Mouse (Mus musculus) monocyte, adult 2 months (primary cell): ENCODE data around the gene Dapk3.
A peak's percentile ranks its signal among the peaks of the same experiment; 100 is the strongest.
"Not testable (repeated sequence)": the region's sequence is repeated elsewhere in the genome, so short reads cannot be mapped to it uniquely, and the experiment has no call there.

ENCODE experiments used
- DNase-seq, 2 experiments: peaks; one replicate each; pipeline ENCODE4 v3.0.0; 2022; ENCODE audit warnings: low spot score in 2 of 2, low read depth in 1 of 2

Dapk3 gene

DNA sequence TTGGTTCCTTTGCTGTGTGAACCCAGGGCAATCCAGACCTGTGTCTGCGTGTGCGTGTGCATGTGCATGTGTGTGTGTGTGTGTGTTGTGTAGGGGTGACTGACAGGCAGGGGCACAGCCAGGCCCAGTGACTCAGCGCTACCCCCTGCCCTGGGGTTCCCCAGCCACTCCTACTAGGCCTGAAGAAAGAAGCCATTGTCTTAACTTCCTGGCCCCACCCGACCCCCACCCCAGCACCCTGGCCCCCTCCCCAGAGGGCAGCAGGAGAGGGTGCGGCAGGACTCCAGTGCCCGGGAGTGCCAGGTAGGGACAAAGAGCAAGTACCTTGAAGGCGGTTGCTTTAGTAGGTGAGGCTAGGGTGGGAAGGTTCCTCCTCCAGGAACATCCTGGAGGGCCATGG is 37.0 kb upstream of the Dapk3 start:
- no peak for DNase-seq

DNA sequence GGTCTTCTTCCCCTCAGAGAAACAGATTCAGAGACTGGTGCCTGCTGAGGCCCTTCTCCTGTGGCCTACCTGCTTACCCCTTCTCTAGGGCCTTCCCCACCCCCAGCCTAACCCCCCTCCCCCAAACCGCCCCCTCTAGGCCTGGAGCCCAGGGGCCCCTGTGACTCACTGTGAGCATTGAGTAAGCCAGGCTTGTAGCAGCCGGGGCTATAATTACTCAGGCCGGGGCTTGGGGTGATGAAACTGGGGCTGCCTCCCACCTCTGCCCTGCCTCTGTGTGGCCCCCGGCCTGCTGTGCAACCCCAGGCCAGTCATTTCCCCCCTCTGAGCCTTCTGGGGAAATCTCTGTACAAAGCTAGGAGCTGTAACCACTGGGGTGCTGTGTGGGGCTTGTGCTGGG is 36.5 kb upstream of the Dapk3 start:
- DNase-seq = no peak

DNA sequence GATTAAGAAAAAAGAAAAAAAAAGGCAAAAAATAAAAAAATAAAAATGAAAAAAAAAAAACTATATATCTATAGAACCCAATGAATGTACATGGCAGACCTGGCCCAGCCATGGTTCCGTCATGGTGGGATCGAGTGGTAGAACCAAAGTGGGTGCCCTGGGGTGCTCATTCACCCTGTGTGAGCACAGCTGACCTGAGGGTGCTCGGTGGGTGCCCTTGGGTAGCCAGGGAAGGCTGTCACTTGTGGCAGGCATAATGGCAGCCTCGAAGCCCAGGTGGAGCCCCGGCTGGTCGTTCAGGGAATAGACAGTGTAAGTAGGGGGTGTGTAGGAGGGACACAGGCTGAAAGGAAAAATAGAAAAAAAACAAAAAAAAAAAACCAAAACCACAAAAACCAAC is 31.5 kb upstream of the Dapk3 start:
- no peak for DNase-seq

DNA sequence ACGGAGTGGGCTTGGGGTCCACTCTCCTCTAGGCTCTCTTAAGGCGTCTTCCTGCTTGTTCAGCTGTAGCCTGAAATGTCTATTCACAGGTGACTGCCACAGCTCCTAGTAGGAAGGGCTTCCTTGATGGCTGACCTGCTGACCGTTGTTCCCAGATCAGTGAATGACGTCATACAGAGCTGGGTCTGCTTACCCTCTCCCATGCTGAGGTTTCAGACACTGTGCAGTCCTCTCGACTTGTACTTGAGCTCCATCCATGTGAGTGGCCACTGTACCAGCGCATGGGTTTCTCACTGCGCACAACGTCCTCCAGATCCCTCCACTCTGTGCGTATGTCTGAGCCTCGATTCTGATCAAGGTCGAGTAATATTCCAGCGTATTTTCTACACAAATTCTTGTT is 30.2 kb upstream of the Dapk3 start:
- no peak for DNase-seq

DNA sequence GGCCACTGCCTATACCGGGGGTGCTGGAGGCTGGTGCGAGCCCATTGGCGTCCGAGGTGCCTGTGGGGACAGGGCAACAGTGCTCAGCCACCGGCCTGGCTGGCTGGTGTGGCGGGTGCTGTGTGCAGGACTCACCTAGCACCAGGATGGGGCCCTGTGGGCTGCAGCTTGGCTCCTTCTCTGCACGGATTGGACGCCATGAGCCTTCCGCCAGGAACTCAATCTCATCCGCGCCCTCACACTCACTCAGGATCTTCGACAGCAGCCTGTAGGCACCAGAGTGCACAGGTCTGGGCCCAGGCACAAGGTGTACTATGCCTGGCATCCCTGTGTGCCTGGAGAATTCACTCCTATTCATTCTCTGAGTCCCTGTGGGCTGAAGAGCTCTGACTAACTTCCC is 28.5 kb upstream of the Dapk3 start:
- DNase-seq = no peak

DNA sequence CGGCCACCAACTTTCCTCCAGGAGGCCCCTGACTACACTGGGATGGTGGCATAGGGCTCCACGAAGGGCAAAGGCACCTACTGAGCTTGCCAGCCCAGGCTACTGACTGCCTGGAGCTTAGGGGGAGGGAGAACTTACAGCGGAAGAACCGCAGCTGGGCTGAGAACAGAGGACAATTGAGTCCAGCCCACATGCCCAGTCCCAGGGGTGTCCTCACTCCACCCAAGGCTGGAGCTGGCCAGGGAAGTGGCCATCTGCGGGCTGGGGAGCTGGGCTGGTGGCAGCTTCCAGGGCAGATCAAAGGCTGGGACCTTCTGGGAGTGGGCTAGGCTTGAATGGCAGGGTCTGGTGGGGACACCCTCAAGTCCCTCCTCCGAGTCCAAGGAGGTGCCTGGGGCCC is 28.1 kb upstream of the Dapk3 start:
- no peak for DNase-seq

DNA sequence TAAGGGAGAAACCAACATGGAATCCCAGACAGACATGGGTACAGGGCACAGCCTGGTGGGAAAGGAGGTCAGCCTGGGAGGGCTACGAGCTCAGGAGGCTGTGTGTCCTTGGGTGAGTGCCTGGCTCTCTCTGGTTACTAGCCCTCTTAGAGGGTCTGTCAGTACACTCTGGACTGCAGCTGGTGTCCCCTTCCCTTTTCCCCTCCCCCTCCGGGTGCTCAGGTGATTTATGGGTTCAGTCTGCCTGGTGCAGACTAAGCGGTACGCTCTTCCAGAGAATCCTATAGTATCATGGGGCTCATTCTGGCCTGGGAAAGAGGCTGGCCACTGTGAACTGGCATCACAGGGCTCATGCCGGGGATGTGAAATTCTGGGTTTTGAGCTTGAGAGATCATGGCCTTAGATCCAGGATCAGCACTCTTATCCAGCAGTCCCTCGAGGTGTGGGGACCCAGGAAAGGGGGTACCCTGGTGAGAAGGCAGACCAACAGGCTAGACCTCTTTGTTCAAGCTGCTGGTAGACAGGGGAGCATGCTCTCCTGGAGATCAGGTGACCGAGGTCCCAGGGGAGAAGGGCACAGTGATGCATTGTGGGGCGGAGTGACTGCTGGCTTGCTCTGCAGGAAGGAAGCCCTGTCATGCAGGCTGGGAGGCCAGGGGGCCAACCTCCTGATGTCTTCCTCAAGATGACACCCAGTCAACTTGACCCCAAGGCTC is 21.0 kb upstream of the Dapk3 start:
- no peak for DNase-seq

DNA sequence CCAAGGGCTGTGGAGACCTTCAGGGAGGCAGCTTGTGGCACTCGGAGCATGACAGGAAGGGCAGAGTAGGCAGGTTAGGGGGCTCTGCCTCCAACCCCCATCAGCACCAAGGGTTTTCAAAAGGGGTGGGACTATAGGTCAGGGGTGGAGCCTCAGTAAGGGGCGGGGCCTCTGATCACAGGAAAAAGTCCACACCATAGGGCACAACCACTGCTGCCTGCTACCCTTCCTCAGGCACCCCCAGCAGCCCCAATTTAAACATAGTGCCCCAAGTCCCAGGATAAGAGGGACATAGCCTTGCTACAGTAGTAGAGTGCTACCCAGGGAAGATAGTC is 20.5 kb upstream of the Dapk3 start:
- DNase-seq = no peak

DNA sequence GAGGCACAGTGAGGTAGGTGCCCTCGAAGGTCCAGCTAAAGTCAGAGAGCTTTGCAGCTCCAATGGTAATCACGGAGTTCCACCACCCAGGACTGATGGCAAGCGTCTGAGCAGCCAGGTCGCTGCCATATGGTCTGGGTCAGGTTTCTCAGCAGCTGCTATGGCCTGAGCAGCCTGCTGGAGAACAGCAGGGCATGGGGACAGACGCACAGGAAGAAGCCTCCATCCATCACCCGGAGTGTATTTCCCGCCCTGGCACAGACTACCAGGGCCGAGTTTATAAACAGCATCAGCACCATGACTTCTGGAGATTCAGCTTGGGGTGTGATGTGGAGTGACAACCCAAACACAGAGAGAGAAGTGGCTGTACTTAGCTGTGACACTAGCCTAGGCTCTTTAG is 17.7 kb upstream of the Dapk3 start:
- DNase-seq = no peak

DNA sequence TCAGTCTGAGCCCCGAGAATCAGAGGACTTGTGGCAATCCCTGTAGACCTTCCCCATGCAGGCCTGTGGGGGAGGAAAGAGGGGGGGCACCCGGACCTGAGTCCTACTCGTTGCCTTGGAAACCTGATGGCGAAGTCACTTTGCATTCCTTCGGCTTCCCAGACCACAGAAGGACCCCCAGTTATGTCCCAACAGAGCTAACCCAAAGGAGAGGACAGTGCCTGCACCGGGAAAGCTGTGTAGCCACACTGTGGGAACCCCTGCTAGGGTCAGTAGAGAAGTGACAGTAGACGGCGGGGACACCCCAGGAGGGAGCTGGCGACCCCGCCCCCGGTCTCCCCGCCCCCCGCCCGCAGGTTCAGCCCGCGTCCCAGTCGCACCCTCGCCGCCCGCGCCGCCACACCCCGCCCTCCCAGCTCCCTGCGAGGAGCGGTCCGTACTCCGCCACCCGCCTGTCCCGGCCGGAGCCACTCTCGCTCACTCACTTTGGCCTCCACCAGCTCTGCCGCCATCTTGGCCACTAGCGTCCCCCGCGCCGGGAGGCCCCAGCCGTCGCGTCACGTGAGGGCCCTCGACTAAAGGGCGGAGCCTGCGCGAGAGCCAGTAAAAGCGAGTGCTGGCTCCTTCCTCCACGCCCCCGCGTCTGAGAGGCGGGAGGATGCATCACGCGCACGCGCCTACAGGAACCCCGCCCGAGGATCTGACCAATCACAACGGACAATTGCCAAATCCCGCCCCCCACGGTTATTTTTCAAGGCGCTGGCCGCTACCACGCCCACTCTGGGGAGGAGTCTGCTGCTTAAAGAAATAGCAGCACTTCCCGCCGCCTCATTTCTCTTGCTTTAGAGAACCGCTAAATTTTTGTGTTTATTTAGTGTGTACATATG is 15.4 kb upstream of the Dapk3 start, which contains the start of gene Pias4:
TSS of gene Pias4 (minus strand) at position 724 of the 887 bp plus-strand sequence.
- peak; percentile 100 for DNase-seq

DNA sequence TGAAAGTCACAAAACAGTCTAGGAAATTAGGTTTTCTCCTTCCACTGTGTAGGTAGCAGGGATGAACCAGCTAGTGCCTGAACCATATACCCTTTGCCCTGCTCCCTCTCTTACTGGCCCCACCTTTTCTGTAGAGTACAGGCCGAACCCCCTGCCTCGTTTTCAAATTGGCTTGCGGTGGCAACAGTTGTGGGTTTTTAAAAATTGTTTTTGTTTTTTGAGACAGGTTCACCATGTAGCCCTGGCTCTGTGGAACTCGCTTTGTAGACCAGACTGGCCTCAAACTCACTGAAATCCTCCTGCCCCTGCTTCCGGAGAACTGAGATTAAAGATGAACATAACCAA is 14.7 kb upstream of the Dapk3 start:
- DNase-seq = no peak

DNA sequence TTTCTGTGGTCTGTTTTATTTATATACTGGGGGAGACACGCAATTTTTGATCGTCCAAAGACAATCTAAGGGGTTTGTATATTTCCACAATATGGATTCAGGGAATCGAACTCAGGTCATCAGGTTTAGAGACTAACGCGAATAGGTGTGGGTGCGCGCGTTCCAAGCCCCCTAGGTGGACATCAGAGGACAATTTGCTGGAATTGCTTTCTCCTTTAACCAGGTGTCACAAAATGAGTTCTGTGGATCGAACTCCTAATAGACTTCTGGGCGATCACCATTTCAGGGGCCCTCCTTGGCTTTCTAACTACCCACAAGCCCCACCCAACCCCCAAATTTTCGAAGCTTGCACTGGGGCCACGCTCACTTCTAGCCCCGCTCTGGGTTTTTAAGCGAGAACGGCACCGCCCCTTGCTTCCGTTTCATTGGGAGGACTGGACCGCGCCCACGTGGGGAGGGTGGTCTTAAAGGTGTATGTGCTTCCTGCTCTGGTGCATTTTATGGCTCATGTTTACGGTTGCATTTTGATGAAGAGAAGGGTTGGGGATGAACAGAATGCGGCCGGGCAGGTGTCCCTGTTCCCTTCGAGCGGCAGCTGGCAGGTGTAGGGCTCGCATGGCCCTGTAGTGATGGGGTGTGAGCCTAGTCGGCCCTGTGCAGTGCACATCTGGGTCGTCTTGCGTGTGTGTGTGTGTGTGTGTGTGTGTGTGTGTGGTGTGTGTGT is 14.1 kb upstream of the Dapk3 start:
- DNase-seq = no peak

DNA sequence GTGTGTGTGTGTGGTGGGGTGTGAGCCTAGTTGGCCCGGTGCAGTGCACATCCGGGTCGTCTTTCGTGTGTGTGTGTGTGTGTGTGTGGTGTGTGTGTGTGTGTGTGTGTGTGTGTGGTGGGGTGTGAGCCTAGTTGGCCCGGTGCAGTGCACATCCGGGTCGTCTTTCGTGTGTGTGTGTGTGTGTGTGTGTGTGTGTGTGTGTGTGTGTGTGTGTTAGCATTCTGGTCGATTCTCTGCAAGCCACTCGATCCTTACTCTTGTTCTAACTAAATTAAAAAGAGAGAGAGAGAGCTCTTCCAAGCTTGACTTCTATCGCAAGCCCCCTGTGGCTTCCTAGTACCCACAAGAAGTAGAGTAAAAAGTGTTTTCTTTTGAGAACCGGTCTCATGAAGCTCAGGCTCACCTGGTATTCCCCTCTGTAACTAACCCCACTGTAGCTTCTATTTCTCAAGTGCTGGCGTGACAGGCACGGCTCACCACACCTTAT is 13.3 kb upstream of the Dapk3 start:
- DNase-seq = not testable (repeated sequence)

DNA sequence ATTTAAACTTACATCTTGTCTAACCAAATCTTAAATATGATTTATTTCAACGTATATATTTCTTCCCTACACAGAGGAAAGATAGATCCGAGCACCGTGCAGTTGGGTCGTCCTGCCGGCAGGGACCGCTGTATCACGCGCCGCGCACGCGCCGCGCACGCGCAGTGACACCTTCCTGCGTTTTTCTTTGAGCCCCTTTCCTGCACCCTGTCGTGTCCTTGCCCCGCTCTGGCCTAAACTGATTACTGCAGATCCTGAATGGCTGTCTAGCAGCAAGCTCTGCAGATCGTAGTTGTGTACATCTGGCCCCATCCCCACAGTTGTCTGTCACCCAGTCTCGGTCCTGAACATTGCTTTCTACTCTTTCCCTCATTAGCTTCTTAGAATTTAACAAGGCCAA is 9.7 kb upstream of the Dapk3 start:
- peak in 1 of 2 experiments; percentile 67 for DNase-seq

DNA sequence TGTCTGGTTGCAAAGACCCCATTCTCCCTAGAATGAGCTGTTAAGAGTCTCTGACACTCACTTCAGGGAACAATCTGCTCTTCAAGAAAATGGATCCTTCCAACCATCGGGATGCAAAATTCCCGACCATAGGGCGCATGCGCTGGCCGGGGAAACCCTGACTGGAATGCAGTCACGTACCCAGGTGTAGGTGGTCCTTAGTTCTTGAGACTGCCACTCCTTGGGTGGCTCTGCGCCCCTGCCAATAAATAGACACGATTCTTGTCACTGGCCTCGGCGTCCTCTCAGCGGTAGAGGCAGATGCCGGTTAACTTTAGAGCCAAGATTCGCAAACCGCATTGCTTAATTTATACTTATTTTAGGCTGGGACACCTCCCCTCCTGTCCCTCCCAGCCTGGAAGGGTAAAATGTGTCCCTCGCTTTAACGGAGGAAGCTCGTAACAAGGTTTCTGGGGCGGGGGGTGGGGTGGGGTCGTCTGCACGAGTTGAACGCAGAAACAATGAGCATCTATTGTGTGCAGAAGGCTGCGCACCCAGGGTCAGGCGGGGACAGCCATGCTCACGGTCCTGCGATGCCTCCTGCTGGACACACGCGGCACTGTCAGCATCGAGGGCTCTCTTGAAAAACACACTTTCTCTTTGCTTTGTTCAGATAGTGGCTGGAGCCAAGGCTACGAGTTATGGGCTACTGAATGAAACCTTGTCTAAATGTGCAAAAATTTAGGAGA is 8.0 kb upstream of the Dapk3 start:
- peak; percentile 44 to 73 for DNase-seq

DNA sequence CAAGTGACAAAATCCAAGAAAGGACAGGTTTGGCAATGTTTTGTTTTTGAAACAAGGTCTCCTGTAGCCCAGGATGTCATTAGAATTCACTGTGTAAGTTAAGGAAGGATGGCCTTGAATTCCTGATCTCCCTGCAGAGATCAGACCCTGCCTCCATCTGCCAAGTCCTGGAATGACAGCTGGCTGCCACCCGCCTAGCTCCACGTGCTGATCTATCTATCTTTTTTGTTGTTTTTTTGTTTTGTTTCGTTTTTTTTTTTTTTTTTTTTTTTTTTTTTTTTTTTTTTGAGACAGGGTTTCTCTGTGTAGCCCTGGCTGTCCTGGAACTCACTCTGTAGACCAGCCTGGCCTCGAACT is 7.5 kb upstream of the Dapk3 start:
- not testable (repeated sequence) for DNase-seq

DNA sequence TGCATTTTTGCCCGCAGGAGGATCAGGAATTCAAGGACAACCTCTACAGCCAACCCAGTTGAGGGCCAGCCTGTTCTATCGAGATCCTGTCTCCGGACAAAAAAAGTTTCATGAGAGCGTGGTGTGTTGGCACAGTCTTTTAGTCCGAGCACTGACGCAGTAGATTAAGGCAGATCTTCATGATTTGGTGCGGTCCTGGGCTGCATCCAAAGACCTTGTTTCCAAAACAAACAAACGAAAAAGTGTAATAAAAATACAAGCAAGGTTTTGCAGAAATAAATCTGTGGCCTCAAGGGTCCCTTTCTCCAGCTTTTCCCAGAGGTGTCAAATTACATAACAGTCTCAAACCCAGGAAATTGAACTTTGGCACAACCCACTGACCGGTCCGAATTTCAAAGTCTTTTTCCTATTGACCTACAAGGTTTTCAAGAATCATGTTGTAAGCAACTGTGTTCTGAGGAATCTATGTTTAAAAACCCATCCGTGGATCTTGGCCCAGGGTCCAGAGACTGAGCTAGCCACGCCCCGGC is 6.8 kb upstream of the Dapk3 start:
- DNase-seq = no peak

DNA sequence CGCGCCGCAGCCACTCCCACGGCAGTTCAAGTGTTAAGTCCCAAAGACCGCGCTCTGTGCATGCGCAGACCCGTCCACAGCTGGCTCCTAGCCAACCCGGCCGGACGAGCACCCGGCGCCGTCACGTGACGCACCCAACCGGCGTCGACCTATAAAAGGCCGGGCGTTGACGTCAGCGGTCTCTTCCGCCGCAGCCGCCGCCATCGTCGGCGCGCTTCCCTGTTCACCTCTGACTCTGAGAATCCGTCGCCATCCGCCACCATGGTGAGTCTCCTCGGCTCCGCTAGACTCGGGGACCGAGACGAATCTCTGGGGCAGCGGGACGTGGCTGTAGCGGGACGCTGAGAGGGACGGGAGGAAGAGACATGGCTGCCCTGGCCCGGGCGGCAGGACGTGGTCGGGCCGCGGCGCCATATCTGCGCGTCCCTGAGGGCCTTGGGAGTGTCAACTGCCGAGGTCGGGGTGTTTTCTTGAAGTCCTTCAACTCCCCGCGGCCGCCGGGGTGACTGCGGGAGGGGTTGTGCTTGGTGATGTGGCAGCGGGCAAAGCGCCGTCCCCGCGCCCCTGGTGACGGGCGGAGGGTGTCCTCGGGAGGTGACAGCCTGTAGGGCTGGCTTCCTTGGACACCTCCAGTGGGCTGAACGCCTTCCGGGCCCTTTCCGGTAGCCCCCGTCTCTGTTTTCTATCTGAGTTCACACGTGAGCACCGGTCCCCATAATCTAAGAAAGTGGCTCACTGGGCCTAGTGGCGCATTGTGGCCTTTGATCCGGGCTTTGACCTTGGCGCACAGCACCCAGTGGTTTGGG is 6.1 kb upstream of the Dapk3 start, which contains the start of gene Eef2:
TSS of gene Eef2 (plus strand) at position 166 of the 806 bp plus-strand sequence.
- peak; percentile 91 to 97 for DNase-seq

DNA sequence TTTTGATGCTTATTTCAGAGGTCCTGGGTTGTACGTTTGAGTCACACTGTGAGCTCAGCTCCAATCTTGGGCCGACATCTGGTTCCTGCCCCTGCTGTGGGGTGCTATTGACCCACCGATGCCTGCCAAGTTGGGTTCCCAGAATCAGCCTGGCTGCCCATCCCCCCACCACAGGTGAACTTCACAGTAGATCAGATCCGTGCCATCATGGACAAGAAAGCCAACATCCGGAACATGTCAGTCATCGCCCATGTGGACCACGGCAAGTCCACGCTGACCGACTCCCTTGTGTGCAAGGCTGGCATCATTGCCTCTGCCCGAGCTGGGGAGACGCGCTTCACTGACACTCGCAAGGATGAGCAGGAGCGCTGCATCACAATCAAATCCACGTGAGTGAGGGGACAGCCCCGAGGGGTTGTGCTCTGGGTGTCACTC is 5.3 kb upstream of the Dapk3 start:
- DNase-seq = no peak
